Mouse (Mus musculus): ENCODE measurements around the gene Kdelc2. TPM values are rescaled to one million over a fixed set of nuclear protein-coding genes. Genes with fewer than 3 reads are reported as not detected.
A peak's percentile ranks its signal among the peaks of the same experiment; 100 is the strongest.

Kdelc2 gene
- total RNA-seq (2014; rRNA removed) (5.5 and 6.8 TPM in 2 replicates), polyA plus RNA-seq (2015; fragmentation: Nextera tagmentation; extraction: Ambion mirVana) (8.1 and 8.7 TPM in 2 replicates)

DNA sequence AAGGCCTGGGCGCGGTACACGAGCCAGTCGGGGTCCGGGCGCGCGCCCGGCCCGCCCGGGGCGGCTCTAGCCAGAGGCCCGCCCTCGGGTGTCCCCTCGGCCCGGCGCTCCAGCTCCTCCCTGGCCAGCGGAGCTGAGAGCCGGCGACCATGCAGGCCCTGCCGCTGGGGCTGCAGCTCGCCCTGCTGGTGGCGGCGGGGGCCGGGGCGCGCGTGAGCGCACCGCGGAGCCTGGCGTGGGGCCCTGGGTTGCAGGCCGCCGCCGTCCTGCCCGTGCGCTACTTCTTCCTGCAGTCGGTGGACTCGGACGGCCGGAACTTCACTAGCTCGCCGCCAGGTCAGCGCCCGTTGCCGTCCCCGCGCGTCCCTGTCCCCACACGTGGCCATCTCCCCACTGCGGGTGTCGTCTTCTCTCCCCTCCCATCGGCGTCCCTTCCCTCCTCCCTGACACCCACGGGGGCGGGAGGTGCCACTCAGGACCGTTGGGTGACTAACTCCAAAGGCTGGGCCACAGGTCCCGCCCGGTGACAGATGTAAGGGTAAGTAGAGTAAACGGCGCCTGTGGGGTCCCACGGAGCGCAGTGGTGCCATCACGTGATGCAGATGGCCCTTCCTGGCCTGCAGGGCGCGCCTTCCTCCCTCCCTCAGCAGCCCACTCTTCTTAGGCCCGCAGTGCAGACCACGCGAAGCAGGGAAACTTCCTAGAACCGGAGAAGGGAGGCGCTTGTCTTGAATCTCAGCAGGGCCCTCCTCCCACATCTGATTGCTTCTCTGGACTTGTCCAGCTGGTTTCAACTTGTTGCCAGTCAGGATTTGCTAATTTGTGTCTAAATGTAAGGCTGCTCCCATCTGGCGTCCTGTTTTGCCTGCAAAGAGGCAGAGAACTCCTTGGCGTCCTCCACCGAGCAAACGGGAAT is at the start of gene Kdelc2:
TSS of gene Kdelc2 (plus strand) at position 75 of the 916 bp plus-strand sequence.
- DNase-seq (ENCODE audit: low spot score) (peak; percentile 90), ATAC-seq (peak; percentile 97)
- H3K9me3 ChIP-seq (ENCODE audit: low read length) = no peaks in the 10 kb centered on the region
- TF ChIP-seq CTCF (IDR thresholded peaks at IDR 0.05; ENCODE audit: low read depth) = peak; percentile 62
- under 1% methylated on average over 59 of the region's 75 CpGs for WGBS
- no peaks in the 10 kb centered on the region for H3K27me3 ChIP-seq (ENCODE audit: insufficient read depth, low read length)
- no peaks in the 10 kb centered on the region for H3K4me1 ChIP-seq (ENCODE audit: insufficient read depth, low read length)
- H3K36me3 ChIP-seq (ENCODE audit: insufficient read depth, low read length) = no peaks in the 10 kb centered on the region
- H3K4me2 ChIP-seq (ENCODE audit: low read depth, low read length) = peak within 1 kb of the TSS; percentile 97
- peak within 1 kb of the TSS; percentile 71 for H3K4me3 ChIP-seq (ENCODE audit: low read length)
- H3K27ac ChIP-seq = peak within 1 kb of the TSS; percentile 94
- peak within 1 kb of the TSS; percentile 88 for H3K9ac ChIP-seq (replicated peaks; ENCODE audit: low read length)

DNA sequence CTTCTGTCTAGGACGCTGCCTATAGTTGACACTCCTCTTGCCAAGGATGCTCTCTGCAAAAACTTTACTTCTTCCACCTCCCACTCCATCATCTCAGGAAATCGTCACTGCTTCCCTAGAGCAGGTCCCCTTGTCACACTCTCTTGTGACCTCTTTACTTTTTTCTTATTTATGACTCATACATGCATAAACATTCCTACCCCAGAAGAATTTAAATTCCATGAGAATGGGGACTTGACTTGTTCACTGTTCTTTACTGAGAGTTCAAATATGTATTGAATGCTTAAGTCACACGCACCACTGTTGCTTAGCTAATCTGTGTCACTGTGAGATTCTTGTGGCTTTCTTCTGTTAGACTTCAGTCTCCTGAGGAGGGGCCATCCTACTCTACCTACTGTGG is 48.7 kb upstream of the Kdelc2 start:
- Histone ChIP-seq H3K27me3 (ENCODE audit: insufficient read depth, low read length) (no peaks in the 10 kb centered on the region), H3K36me3 (ENCODE audit: insufficient read depth, low read length) (no peaks in the 10 kb centered on the region), H3K9ac (replicated peaks; ENCODE audit: low read length) (no peak overlapping the region), H3K4me2 (ENCODE audit: low read depth, low read length) (no peak overlapping the region), H3K4me3 (ENCODE audit: low read length) (no peak overlapping the region), H3K27ac (no peak overlapping the region), H3K4me1 (ENCODE audit: insufficient read depth, low read length) (no peaks in the 10 kb centered on the region), H3K9me3 (ENCODE audit: low read length) (no peaks in the 10 kb centered on the region)
- ATAC-seq (no peak), DNase-seq (ENCODE audit: low spot score) (no peak)
- TF ChIP-seq CTCF (IDR thresholded peaks at IDR 0.05; ENCODE audit: low read depth) = no peak
- 83% methylated on average over 3 of the region's 3 CpGs for WGBS

DNA sequence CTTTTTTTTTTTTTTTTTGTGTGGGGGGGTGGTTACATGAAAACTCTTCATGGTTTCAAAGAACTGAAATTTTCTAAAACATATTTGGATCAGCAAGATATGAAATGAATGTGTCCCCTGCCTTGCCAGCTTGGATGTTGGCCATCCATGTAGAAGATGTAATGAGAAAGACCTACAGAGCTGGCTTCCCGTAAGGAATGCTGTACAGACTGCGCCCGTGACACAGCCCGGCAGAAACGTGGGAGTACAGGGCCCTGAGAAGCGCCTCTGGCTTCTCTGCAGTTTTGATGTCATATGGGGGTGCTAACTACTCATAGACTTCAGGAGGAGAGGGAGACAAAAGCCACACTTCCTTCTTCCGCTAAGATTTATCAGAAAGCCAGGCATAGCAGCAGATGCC is 44.2 kb upstream of the Kdelc2 start:
- H3K27ac ChIP-seq = no peak overlapping the region
- no peaks in the 10 kb centered on the region for H3K36me3 ChIP-seq (ENCODE audit: insufficient read depth, low read length)
- WGBS = 84% methylated on average over 7 of the region's 7 CpGs
- no peak overlapping the region for H3K9ac ChIP-seq (replicated peaks; ENCODE audit: low read length)
- ATAC-seq = no peak
- H3K9me3 ChIP-seq (ENCODE audit: low read length) = no peaks in the 10 kb centered on the region
- no peaks in the 10 kb centered on the region for H3K4me1 ChIP-seq (ENCODE audit: insufficient read depth, low read length)
- no peak overlapping the region for H3K4me3 ChIP-seq (ENCODE audit: low read length)
- no peak overlapping the region for H3K4me2 ChIP-seq (ENCODE audit: low read depth, low read length)
- no peak for DNase-seq (ENCODE audit: low spot score)
- TF ChIP-seq CTCF (IDR thresholded peaks at IDR 0.05; ENCODE audit: low read depth) = no peak
- H3K27me3 ChIP-seq (ENCODE audit: insufficient read depth, low read length) = no peaks in the 10 kb centered on the region

DNA sequence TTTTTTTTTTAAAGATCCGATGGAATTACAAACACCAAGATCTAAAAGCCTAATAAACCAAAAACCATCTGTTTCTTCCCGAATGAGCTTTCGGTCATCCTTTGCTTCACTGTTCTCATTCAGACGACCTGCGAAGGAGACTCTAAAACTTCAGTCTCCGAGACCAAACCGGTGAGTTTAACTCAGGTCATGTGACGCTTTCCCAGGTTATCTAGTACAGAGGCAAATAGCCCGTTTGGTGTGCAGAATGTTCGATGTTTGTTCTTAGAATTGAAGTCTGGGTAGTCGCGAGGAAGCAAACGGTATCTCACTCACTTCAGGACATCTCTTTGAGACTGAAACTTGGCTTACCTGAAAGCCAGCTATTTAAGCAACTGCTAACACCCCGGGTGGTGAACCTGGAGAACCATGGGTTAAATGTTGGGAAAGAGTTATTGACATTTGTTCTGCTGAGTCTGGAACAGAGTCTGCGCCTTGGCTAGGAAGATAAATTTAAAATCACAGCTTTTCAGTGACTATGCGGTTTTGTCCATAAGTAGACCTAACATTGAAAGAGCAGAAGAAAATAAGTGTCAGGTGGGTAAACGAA is 43.4 kb upstream of the Kdelc2 start:
- no peak for ATAC-seq
- Histone ChIP-seq H3K27me3 (ENCODE audit: insufficient read depth, low read length) (no peaks in the 10 kb centered on the region), H3K36me3 (ENCODE audit: insufficient read depth, low read length) (no peaks in the 10 kb centered on the region), H3K9me3 (ENCODE audit: low read length) (no peaks in the 10 kb centered on the region), H3K4me2 (ENCODE audit: low read depth, low read length) (peak overlapping the region; percentile 69), H3K9ac (replicated peaks; ENCODE audit: low read length) (no peak overlapping the region; the same call in 1 of the 2 replicates), H3K4me3 (ENCODE audit: low read length) (peak overlapping the region; percentile 36), H3K27ac (no peak overlapping the region), H3K4me1 (ENCODE audit: insufficient read depth, low read length) (no peaks in the 10 kb centered on the region)
- 49% methylated on average over 17 of the region's 17 CpGs for WGBS
- TF ChIP-seq CTCF (IDR thresholded peaks at IDR 0.05; ENCODE audit: low read depth) = no peak
- no peak for DNase-seq (ENCODE audit: low spot score)

DNA sequence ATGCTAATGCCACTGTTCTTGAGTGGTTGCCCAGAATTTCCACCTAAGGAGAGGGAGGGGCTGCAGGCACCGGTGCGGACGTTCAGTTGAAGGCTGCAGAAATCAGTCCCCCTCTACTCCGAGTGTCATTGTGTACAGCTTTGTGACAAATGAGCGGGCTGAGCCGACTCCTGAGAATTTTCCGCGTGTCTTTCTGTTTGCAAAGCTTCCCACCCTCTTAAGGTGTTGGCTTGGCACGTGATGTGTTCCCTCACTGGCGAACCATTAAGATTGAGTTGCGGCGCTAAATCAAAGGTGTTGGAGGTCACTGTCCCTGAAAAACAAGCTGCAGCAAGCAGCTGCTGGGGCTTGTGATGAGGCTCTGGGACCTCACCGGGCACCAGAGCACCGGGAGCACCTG is 42.9 kb upstream of the Kdelc2 start:
- peak overlapping the region; percentile 69 for H3K4me2 ChIP-seq (ENCODE audit: low read depth, low read length)
- ATAC-seq (no peak), DNase-seq (ENCODE audit: low spot score) (peak; percentile 27)
- no peaks in the 10 kb centered on the region for H3K4me1 ChIP-seq (ENCODE audit: insufficient read depth, low read length)
- H3K27me3 ChIP-seq (ENCODE audit: insufficient read depth, low read length) = no peaks in the 10 kb centered on the region
- H3K9ac ChIP-seq (replicated peaks; ENCODE audit: low read length) = peak overlapping the region; percentile 33
- H3K36me3 ChIP-seq (ENCODE audit: insufficient read depth, low read length) = no peaks in the 10 kb centered on the region
- H3K4me3 ChIP-seq (ENCODE audit: low read length) = peak overlapping the region; percentile 36
- TF ChIP-seq CTCF (IDR thresholded peaks at IDR 0.05; ENCODE audit: low read depth) = no peak
- H3K9me3 ChIP-seq (ENCODE audit: low read length) = no peaks in the 10 kb centered on the region
- 9% methylated on average over 14 of the region's 14 CpGs for WGBS
- H3K27ac ChIP-seq = no peak overlapping the region

DNA sequence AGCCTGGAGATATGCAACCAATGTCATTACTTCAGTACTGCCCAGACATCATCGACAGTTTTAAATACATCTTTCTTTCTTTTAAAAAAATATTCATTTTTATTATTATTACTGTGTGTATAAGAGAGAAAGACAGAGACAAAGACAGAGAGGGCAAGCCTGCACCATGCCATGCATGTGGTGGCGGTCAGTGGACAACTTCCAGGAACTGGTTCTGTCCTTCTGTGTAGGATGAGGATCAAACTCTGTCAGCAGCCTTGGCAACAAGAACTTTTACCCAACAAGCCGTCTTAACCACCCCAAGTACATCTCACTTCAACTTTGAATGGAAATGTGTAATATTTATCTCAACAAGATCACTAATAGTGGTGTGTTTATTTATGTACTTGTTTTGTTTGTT is 41.8 kb upstream of the Kdelc2 start:
- peak overlapping the region; percentile 69; the same call in 1 of the 2 replicates for H3K4me2 ChIP-seq (ENCODE audit: low read depth, low read length)
- DNase-seq (ENCODE audit: low spot score) = no peak

More for the DNA sequence above, 41.8 kb upstream of the Kdelc2 start:
- no peak overlapping the region for H3K4me3 ChIP-seq (ENCODE audit: low read length)
- H3K27me3 ChIP-seq (ENCODE audit: insufficient read depth, low read length) = no peaks in the 10 kb centered on the region
- no peaks in the 10 kb centered on the region for H3K4me1 ChIP-seq (ENCODE audit: insufficient read depth, low read length)
- H3K9ac ChIP-seq (replicated peaks; ENCODE audit: low read length) = no peak overlapping the region
- H3K27ac ChIP-seq = no peak overlapping the region
- 91% methylated on average over 3 of the region's 3 CpGs for WGBS
- no peak for TF ChIP-seq CTCF (IDR thresholded peaks at IDR 0.05; ENCODE audit: low read depth)
- no peaks in the 10 kb centered on the region for H3K36me3 ChIP-seq (ENCODE audit: insufficient read depth, low read length)
- no peaks in the 10 kb centered on the region for H3K9me3 ChIP-seq (ENCODE audit: low read length)
- no peak for ATAC-seq
